Mouse (Mus musculus): ENCODE measurements at regions not wholly inside any gene's neighbourhood (a gene's known extent, or its start where the extent isn't known, plus 50 kb on each side); places are given as distances from the start of the nearest gene placed in this dataset.

GRCm38 (mm10) chr15:36412016-36412415, 595.6 kb downstream of the Zfp706 start:
- TF ChIP-seq CTCF (IDR thresholded peaks at IDR 0.05; ENCODE audit: low read depth) (no peak), EP300 (IDR thresholded peaks at IDR 0.05; ENCODE audit: low read depth) (no peak)
